Mouse (Mus musculus): ENCODE data around the gene Gm6588. TPM values are rescaled to one million over a fixed set of nuclear protein-coding genes. Genes with fewer than 3 reads are reported as not detected.

Gene Gm6588
- total and polyA plus RNA-seq, 3 experiments, result not detected

- Histone ChIP-seq H3K27ac (no peak overlapping the region), H3K36me3 (ENCODE audit: control insufficient read depth, insufficient read depth, low read length) (no peaks in the 10 kb centered on the region), H3K27me3 (ENCODE audit: control insufficient read depth, insufficient read depth, low read length) (peaks cover 2% of the 10 kb centered on the region; the same call in 1 of the 2 replicates), H3K4me3 (no peak overlapping the region), H3K4me1 (ENCODE audit: control insufficient read depth, insufficient read depth, low read length) (no peaks in the 10 kb centered on the region), H3K9ac (ENCODE audit: low read depth, low read length) (no peak overlapping the region), H3K79me2 (replicated peaks; ENCODE audit: control insufficient read depth, insufficient read depth, low read length) (no peaks in the 10 kb centered on the region)
- peak; percentile 19 to 60 for DNase-seq
- intact Hi-C loops (cut with DNase I), result loop anchor here (5.0 kb wide), 1 partner anchor 85 kb away; the partner anchor contains the start of genes Hps4 and Srrd
- WGBS, result 44% methylated on average over 2 of the region's 2 CpGs
- TF ChIP-seq CTCF (IDR thresholded peaks at IDR 0.05), result peak; percentile 93
- TF ChIP-seq POLR2A (IDR thresholded peaks at IDR 0.05; ENCODE audit: insufficient read depth, low read depth, low read length), result no peak
- no peak for TF ChIP-seq EP300 (IDR thresholded peaks at IDR 0.05; ENCODE audit: insufficient read depth, low read depth, low read length)
Observed at GRCm38 (mm10) chr5:112427283-112427682, 21.9 kb upstream of the Gm6588 start.

DNA sequence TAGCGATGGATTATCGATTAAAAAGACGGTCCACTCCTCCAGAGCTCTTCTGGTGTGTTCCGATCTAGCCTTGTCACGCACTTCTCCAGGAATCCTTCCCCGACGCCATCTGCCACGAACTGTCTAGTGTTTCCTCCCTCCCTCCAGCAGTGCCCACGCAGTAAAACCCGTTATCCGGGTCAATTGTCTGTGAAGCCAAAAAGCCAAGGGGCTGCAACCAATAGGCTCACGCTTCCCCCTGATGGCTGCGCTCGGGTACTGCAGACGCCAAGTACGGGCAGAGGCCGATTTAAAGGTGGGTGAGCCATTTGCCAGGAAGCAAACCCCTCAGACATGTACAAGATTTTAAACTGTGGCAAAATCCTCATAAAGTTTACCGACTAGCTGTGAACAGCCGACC, 20.3 kb upstream of the Gm6588 start:
- H3K27ac ChIP-seq, result no peak overlapping the region
- H3K36me3 ChIP-seq (ENCODE audit: control insufficient read depth, insufficient read depth, low read length), result no peaks in the 10 kb centered on the region
- peak; percentile 49 to 64 for DNase-seq
- no peaks in the 10 kb centered on the region for H3K79me2 ChIP-seq (replicated peaks; ENCODE audit: control insufficient read depth, insufficient read depth, low read length)
- H3K9ac ChIP-seq (ENCODE audit: low read depth, low read length), result no peak overlapping the region
- peaks cover 2% of the 10 kb centered on the region; the same call in 1 of the 2 replicates for H3K27me3 ChIP-seq (ENCODE audit: control insufficient read depth, insufficient read depth, low read length)
- intact Hi-C loops (cut with DNase I), result loop anchor here (1.0 to 5.0 kb wide), 3 partner anchors 87 to 214 kb away; partner anchors contain the start of genes Hps4 and Srrd
- H3K4me1 ChIP-seq (ENCODE audit: control insufficient read depth, insufficient read depth, low read length), result no peaks in the 10 kb centered on the region
- TF ChIP-seq CTCF (IDR thresholded peaks at IDR 0.05) (peak; percentile 80), POLR2A (IDR thresholded peaks at IDR 0.05; ENCODE audit: insufficient read depth, low read depth, low read length) (no peak), EP300 (IDR thresholded peaks at IDR 0.05; ENCODE audit: insufficient read depth, low read depth, low read length) (no peak)
- no peak overlapping the region for H3K4me3 ChIP-seq
- WGBS, result 10% methylated on average over 19 of the region's 19 CpGs

GRCm38 (mm10) chr5:112431120-112431775, 18.0 kb upstream of the Gm6588 start:
- H3K79me2 ChIP-seq (replicated peaks; ENCODE audit: control insufficient read depth, insufficient read depth, low read length), result no peaks in the 10 kb centered on the region
- no peaks in the 10 kb centered on the region for H3K36me3 ChIP-seq (ENCODE audit: control insufficient read depth, insufficient read depth, low read length)
- TF ChIP-seq CTCF (IDR thresholded peaks at IDR 0.05), result no peak
- no peak for TF ChIP-seq EP300 (IDR thresholded peaks at IDR 0.05; ENCODE audit: insufficient read depth, low read depth, low read length)
- no peak for TF ChIP-seq POLR2A (IDR thresholded peaks at IDR 0.05; ENCODE audit: insufficient read depth, low read depth, low read length)
- no peaks in the 10 kb centered on the region for H3K27me3 ChIP-seq (ENCODE audit: control insufficient read depth, insufficient read depth, low read length)
- H3K9ac ChIP-seq (ENCODE audit: low read depth, low read length), result no peak overlapping the region
- intact Hi-C loops (cut with DNase I), result loop anchor here (5.0 kb wide), 2 partner anchors 431 to 626 kb away; no protein-coding TSS in a partner anchor
- no peak for DNase-seq
- H3K4me1 ChIP-seq (ENCODE audit: control insufficient read depth, insufficient read depth, low read length), result no peaks in the 10 kb centered on the region
- H3K4me3 ChIP-seq, result no peak overlapping the region
- WGBS, result 32% methylated on average over 14 of the region's 14 CpGs
- no peak overlapping the region for H3K27ac ChIP-seq

DNA sequence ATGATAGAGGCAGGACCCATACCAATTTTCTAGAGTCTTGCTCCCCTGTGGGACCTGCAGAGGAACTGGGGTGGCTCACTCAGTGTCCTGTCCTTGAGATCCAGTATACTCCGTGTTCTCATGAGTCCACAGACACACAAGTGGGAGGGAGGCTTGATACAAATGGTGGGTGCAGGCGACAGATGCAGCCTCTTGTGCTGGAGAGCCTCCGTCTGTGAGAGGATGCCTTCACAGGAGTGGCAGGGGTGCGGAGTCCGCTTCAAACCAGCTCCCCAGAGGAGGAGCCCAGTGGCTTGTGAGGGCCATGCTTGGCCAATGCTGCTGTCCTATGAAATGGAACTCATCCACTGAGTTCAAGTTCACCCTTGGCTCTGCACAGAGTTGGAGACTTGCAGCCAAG, 17.2 kb upstream of the Gm6588 start:
- H3K27ac ChIP-seq, result no peak overlapping the region
- no peak overlapping the region for H3K9ac ChIP-seq (ENCODE audit: low read depth, low read length)
- no peaks in the 10 kb centered on the region for H3K36me3 ChIP-seq (ENCODE audit: control insufficient read depth, insufficient read depth, low read length)
- no peaks in the 10 kb centered on the region for H3K4me1 ChIP-seq (ENCODE audit: control insufficient read depth, insufficient read depth, low read length)
- no peak for DNase-seq
- no peaks in the 10 kb centered on the region for H3K79me2 ChIP-seq (replicated peaks; ENCODE audit: control insufficient read depth, insufficient read depth, low read length)
- TF ChIP-seq EP300 (IDR thresholded peaks at IDR 0.05; ENCODE audit: insufficient read depth, low read depth, low read length) (no peak), CTCF (IDR thresholded peaks at IDR 0.05) (no peak), POLR2A (IDR thresholded peaks at IDR 0.05; ENCODE audit: insufficient read depth, low read depth, low read length) (no peak)
- no peaks in the 10 kb centered on the region for H3K27me3 ChIP-seq (ENCODE audit: control insufficient read depth, insufficient read depth, low read length)
- H3K4me3 ChIP-seq, result no peak overlapping the region
- WGBS, result 73% methylated on average over 5 of the region's 5 CpGs
- intact Hi-C loops (cut with DNase I), result loop anchor here (2.0 to 5.0 kb wide), 3 partner anchors 211 to 625 kb away; no protein-coding TSS in a partner anchor

- Histone ChIP-seq H3K4me1 (ENCODE audit: control insufficient read depth, insufficient read depth, low read length) (no peaks in the 10 kb centered on the region), H3K9ac (ENCODE audit: low read depth, low read length) (no peak overlapping the region), H3K27ac (no peak overlapping the region), H3K4me3 (no peak overlapping the region), H3K79me2 (replicated peaks; ENCODE audit: control insufficient read depth, insufficient read depth, low read length) (no peaks in the 10 kb centered on the region), H3K27me3 (ENCODE audit: control insufficient read depth, insufficient read depth, low read length) (no peaks in the 10 kb centered on the region), H3K36me3 (ENCODE audit: control insufficient read depth, insufficient read depth, low read length) (no peaks in the 10 kb centered on the region)
- DNase-seq, result peak; percentile 38 to 78
- intact Hi-C loops (cut with DNase I), result loop anchor here (2.0 to 5.0 kb wide), 3 partner anchors 210 to 624 kb away; no protein-coding TSS in a partner anchor
- peak; percentile 59; the same call in 1 of the 2 replicates for TF ChIP-seq EP300 (IDR thresholded peaks at IDR 0.05; ENCODE audit: insufficient read depth, low read depth, low read length)
- TF ChIP-seq POLR2A (IDR thresholded peaks at IDR 0.05; ENCODE audit: insufficient read depth, low read depth, low read length), result no peak
- WGBS, result under 1% methylated on average over 8 of the region's 8 CpGs
Observed at GRCm38 (mm10) chr5:112433004-112433403, 16.2 kb upstream of the Gm6588 start.

- intact Hi-C loops (cut with DNase I), result no loop called here
- TF ChIP-seq EP300 (IDR thresholded peaks at IDR 0.05; ENCODE audit: insufficient read depth, low read depth, low read length) (no peak), POLR2A (IDR thresholded peaks at IDR 0.05; ENCODE audit: insufficient read depth, low read depth, low read length) (no peak), CTCF (IDR thresholded peaks at IDR 0.05) (no peak)
- H3K79me2 ChIP-seq (replicated peaks; ENCODE audit: control insufficient read depth, insufficient read depth, low read length), result no peaks in the 10 kb centered on the region
- no peaks in the 10 kb centered on the region for H3K4me1 ChIP-seq (ENCODE audit: control insufficient read depth, insufficient read depth, low read length)
- no peak overlapping the region for H3K9ac ChIP-seq (ENCODE audit: low read depth, low read length)
- no peak for DNase-seq
- no peak overlapping the region for H3K4me3 ChIP-seq
- 50% methylated on average over 10 of the region's 10 CpGs for WGBS
- H3K27ac ChIP-seq, result no peak overlapping the region
- H3K27me3 ChIP-seq (ENCODE audit: control insufficient read depth, insufficient read depth, low read length), result no peaks in the 10 kb centered on the region; the same call in 1 of the 2 replicates
- H3K36me3 ChIP-seq (ENCODE audit: control insufficient read depth, insufficient read depth, low read length), result no peaks in the 10 kb centered on the region
Observed at GRCm38 (mm10) chr5:112438535-112438934, 10.7 kb upstream of the Gm6588 start.
